Mouse (Mus musculus) G1E (cell line): ENCODE data around the gene Dido1.

Experiments
- CTCF ChIP-seq: IDR thresholded peaks from 2 replicates; pipeline ENCODE4 v1.5.1; 2012; ENCODE audit warnings: low read depth, low read length, inconsistent platforms, mixed read lengths
- GATA1 ChIP-seq: IDR thresholded peaks from 2 replicates; pipeline ENCODE4 v1.6.1; 2012; ENCODE audit warnings: borderline replicate concordance, low read length, inconsistent platforms, mixed read lengths
- GATA2 ChIP-seq: IDR thresholded peaks from 2 replicates; pipeline ENCODE4 v1.6.1; 2012; ENCODE audit warnings: low read depth, low read length, inconsistent platforms, borderline replicate concordance
- TAL1 ChIP-seq: conservative IDR thresholded peaks from 2 replicates; pipeline ENCODE4 v1.6.1; 2012; ENCODE audit warnings: low read depth, low read length, inconsistent platforms, mixed read lengths

DNA sequence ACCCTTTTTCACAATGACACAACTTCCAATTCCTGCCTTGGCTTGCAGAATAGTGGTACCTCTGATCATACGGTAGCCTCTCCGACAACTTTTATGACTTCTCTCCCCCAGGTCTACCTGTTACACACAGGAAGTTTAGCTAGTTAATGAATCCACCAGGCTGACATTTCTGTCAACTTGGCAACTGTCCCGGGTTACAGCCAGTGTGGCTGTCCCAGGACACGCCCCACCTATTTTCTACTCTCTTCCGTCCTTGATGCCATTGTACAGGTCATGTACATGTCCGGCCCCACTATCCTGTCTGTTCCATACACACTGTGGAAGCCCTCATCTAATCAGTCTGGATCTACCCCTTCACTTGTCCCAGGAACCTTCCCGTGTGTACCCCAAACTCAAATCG lies 5.2 kb downstream of the Dido1 start:
- TF ChIP-seq GATA1 (no peak), CTCF (no peak), GATA2 (no peak), TAL1 (no peak)
